Mouse (Mus musculus) G1E (cell line): ENCODE data around the gene Tmem119.

Source experiments
- CTCF ChIP-seq: IDR thresholded peaks from 2 replicates; pipeline ENCODE4 v1.5.1; 2012; ENCODE audit warnings: low read depth, low read length, inconsistent platforms, mixed read lengths
- GATA1 ChIP-seq: IDR thresholded peaks from 2 replicates; pipeline ENCODE4 v1.6.1; 2012; ENCODE audit warnings: borderline replicate concordance, low read length, inconsistent platforms, mixed read lengths
- TAL1 ChIP-seq: conservative IDR thresholded peaks from 2 replicates; pipeline ENCODE4 v1.6.1; 2012; ENCODE audit warnings: low read depth, low read length, inconsistent platforms, mixed read lengths

- no peak for TF ChIP-seq CTCF
- no peak for TF ChIP-seq GATA1
- TF ChIP-seq TAL1 = no peak
Measured at GRCm38 (mm10) chr5:113790453-113791196, 9.7 kb downstream of the Tmem119 start.
